Mouse (Mus musculus) hindbrain, embryonic 10.5 days (tissue): ENCODE measurements at regions not wholly inside any gene's neighbourhood (a gene's known extent, or its start where the extent isn't known, plus 50 kb on each side); places are given as distances from the start of the nearest gene placed in this dataset.
A peak's percentile ranks its signal among the peaks of the same experiment; 100 is the strongest.

ENCODE experiments used
- DNase-seq: peaks from one replicate; pipeline ENCODE4 v3.0.0-alpha.2; 2017; ENCODE audit warnings: low spot score
- H3K27ac ChIP-seq: fragments of 300-500 bp; sonication (generic); 2 replicates; pipeline ENCODE4 v1.5.1; 2016; ENCODE audit warnings: mild to moderate bottlenecking, moderate library complexity
- H3K27me3 ChIP-seq: fragments of 300-500 bp; sonication (generic); 2 replicates; pipeline ENCODE4 v1.6.1; 2016; ENCODE audit warnings: mild to moderate bottlenecking; ENCODE audit not compliant: poor library complexity, insufficient read depth, severe bottlenecking
- H3K36me3 ChIP-seq: fragments of 300-500 bp; sonication (generic); 2 replicates; pipeline ENCODE4 v1.6.1; 2016; ENCODE audit warnings: mild to moderate bottlenecking, moderate library complexity
- H3K4me1 ChIP-seq: fragments of 300-500 bp; sonication (generic); replicated peaks from 2 replicates; pipeline ENCODE4 v1.6.1; 2016; ENCODE audit warnings: mild to moderate bottlenecking
- H3K4me3 ChIP-seq: fragments of 300-500 bp; sonication (generic); 2 replicates; pipeline ENCODE4 v1.5.1; 2016; ENCODE audit warnings: mild to moderate bottlenecking, moderate library complexity
- H3K9me3 ChIP-seq: fragments of 300-500 bp; sonication (generic); 2 replicates; pipeline ENCODE4 v1.6.1; 2016; ENCODE audit warnings: mild to moderate bottlenecking, moderate library complexity
- WGBS: fragments of 180-500 bp; shearing (Covaris S2); methylation state at CpG from one replicate; pipeline ENCODE4 v1.1.7; 2016; 5-methylcytosine and 5-hydroxymethylcytosine counted together

GRCm38 (mm10) chrX:142516406-142517131 is 126.2 kb upstream of the Acsl4 start:
- H3K36me3 ChIP-seq = no peaks in the 10 kb centered on the region
- no peak for DNase-seq
- WGBS = 89% methylated on average over 5 of the region's 5 CpGs
- peaks cover 24% of the 10 kb centered on the region for H3K27me3 ChIP-seq
- H3K4me1 ChIP-seq = no peaks in the 10 kb centered on the region
- H3K9me3 ChIP-seq = no peaks in the 10 kb centered on the region
- H3K27ac ChIP-seq = no peak overlapping the region
- no peak overlapping the region for H3K4me3 ChIP-seq

GRCm38 (mm10) chrX:142517205-142517604 is 126.9 kb upstream of the Acsl4 start:
- H3K36me3 ChIP-seq = no peaks in the 10 kb centered on the region
- no peak overlapping the region for H3K4me3 ChIP-seq
- 87% methylated on average over 5 of the region's 5 CpGs for WGBS
- no peaks in the 10 kb centered on the region for H3K4me1 ChIP-seq
- H3K27ac ChIP-seq = no peak overlapping the region
- peaks cover 19% of the 10 kb centered on the region for H3K27me3 ChIP-seq
- DNase-seq = no peak
- H3K9me3 ChIP-seq = no peaks in the 10 kb centered on the region

- no peak overlapping the region for H3K4me3 ChIP-seq
- peaks cover 19% of the 10 kb centered on the region for H3K27me3 ChIP-seq
- no peaks in the 10 kb centered on the region for H3K36me3 ChIP-seq
- H3K4me1 ChIP-seq = no peaks in the 10 kb centered on the region
- DNase-seq = no peak
- H3K27ac ChIP-seq = no peak overlapping the region
- 89% methylated on average over 4 of the region's 4 CpGs for whole genome bisulfite sequencing
- no peaks in the 10 kb centered on the region for H3K9me3 ChIP-seq
Measured at GRCm38 (mm10) chrX:142521063-142521462, 130.7 kb upstream of the Acsl4 start.

GRCm38 (mm10) chrX:142526953-142527352 is 136.6 kb upstream of the Acsl4 start:
- WGBS = 27% methylated on average over 1 of the region's 1 CpGs
- peak; percentile 11 for DNase-seq
- peaks cover 9% of the 10 kb centered on the region; the same call in 1 of the 2 replicates for H3K27me3 ChIP-seq

GRCm38 (mm10) chrX:142529892-142530291 is 139.6 kb upstream of the Acsl4 start:
- 55% methylated on average over 7 of the region's 7 CpGs for WGBS
- Histone ChIP-seq H3K27ac (no peak overlapping the region), H3K36me3 (no peaks in the 10 kb centered on the region), H3K4me1 (no peaks in the 10 kb centered on the region), H3K27me3 (peaks cover 13% of the 10 kb centered on the region; the same call in 1 of the 2 replicates), H3K4me3 (no peak overlapping the region), H3K9me3 (no peaks in the 10 kb centered on the region)
- peak; percentile 8 for DNase-seq

More at GRCm38 (mm10) chrX:142526953-142527352, 136.6 kb upstream of the Acsl4 start:
- no peaks in the 10 kb centered on the region for H3K36me3 ChIP-seq
- H3K4me1 ChIP-seq = no peaks in the 10 kb centered on the region
- no peaks in the 10 kb centered on the region for H3K9me3 ChIP-seq
- H3K4me3 ChIP-seq = no peak overlapping the region
- H3K27ac ChIP-seq = no peak overlapping the region

- DNase-seq = peak; percentile 31
- peaks cover 26% of the 10 kb centered on the region; the same call in 1 of the 2 replicates for H3K27me3 ChIP-seq
- 39% methylated on average over 8 of the region's 8 CpGs for WGBS
- H3K36me3 ChIP-seq = no peaks in the 10 kb centered on the region
- no peaks in the 10 kb centered on the region for H3K9me3 ChIP-seq
- no peak overlapping the region for H3K4me3 ChIP-seq
- no peak overlapping the region for H3K27ac ChIP-seq
- no peaks in the 10 kb centered on the region for H3K4me1 ChIP-seq
Measured at GRCm38 (mm10) chrX:142534780-142535179, 144.4 kb upstream of the Acsl4 start.

- H3K4me3 ChIP-seq = no peak overlapping the region
- H3K27ac ChIP-seq = no peak overlapping the region
- H3K9me3 ChIP-seq = no peaks in the 10 kb centered on the region
- no peak for DNase-seq
- 100% methylated on average over 1 of the region's 1 CpGs for WGBS
- no peaks in the 10 kb centered on the region for H3K36me3 ChIP-seq
- no peaks in the 10 kb centered on the region for H3K4me1 ChIP-seq
- H3K27me3 ChIP-seq = peaks cover 25% of the 10 kb centered on the region; the same call in 1 of the 2 replicates
Measured at GRCm38 (mm10) chrX:142535540-142535939, 145.2 kb upstream of the Acsl4 start.

GRCm38 (mm10) chrX:142535954-142536353 is 145.3 kb upstream of the Tmem164 start:
- Histone ChIP-seq H3K4me1 (no peaks in the 10 kb centered on the region), H3K27me3 (peaks cover 25% of the 10 kb centered on the region; the same call in 1 of the 2 replicates), H3K4me3 (no peak overlapping the region), H3K36me3 (no peaks in the 10 kb centered on the region), H3K27ac (no peak overlapping the region), H3K9me3 (no peaks in the 10 kb centered on the region)
- DNase-seq = no peak
- WGBS = 88% methylated on average over 2 of the region's 2 CpGs

- no peak overlapping the region for H3K27ac ChIP-seq
- no peaks in the 10 kb centered on the region for H3K9me3 ChIP-seq
- H3K36me3 ChIP-seq = no peaks in the 10 kb centered on the region
- 88% methylated on average over 5 of the region's 5 CpGs for WGBS
- no peak for DNase-seq
- H3K27me3 ChIP-seq = peaks cover 29% of the 10 kb centered on the region
- H3K4me1 ChIP-seq = no peaks in the 10 kb centered on the region
- H3K4me3 ChIP-seq = no peak overlapping the region
Measured at GRCm38 (mm10) chrX:142537259-142537963, 143.8 kb upstream of the Tmem164 start.

GRCm38 (mm10) chrX:142540264-142540663 is 140.9 kb upstream of the Tmem164 start:
- Histone ChIP-seq H3K27ac (no peak overlapping the region), H3K36me3 (no peaks in the 10 kb centered on the region), H3K4me1 (no peaks in the 10 kb centered on the region), H3K27me3 (peaks cover 42% of the 10 kb centered on the region), H3K4me3 (no peak overlapping the region), H3K9me3 (no peaks in the 10 kb centered on the region)
- peak; percentile 62 for DNase-seq
- 14% methylated on average over 7 of the region's 7 CpGs for WGBS

GRCm38 (mm10) chrX:142552196-142552595 is 129.0 kb upstream of the Tmem164 start:
- Histone ChIP-seq H3K27ac (no peak overlapping the region), H3K4me1 (no peaks in the 10 kb centered on the region), H3K36me3 (no peaks in the 10 kb centered on the region), H3K27me3 (peaks cover 18% of the 10 kb centered on the region), H3K4me3 (no peak overlapping the region), H3K9me3 (no peaks in the 10 kb centered on the region)
- WGBS = 78% methylated on average over 4 of the region's 4 CpGs
- no peak for DNase-seq

- DNase-seq = peak; percentile 9
- no peaks in the 10 kb centered on the region for H3K9me3 ChIP-seq
- no peaks in the 10 kb centered on the region for H3K36me3 ChIP-seq
- H3K27me3 ChIP-seq = peaks cover 22% of the 10 kb centered on the region
- no peak overlapping the region for H3K4me3 ChIP-seq
- H3K27ac ChIP-seq = no peak overlapping the region
- no peaks in the 10 kb centered on the region for H3K4me1 ChIP-seq
- 30% methylated on average over 5 of the region's 5 CpGs for WGBS
Measured at GRCm38 (mm10) chrX:142554161-142554560, 127.0 kb upstream of the Tmem164 start.

GRCm38 (mm10) chrX:142557496-142557895 is 123.7 kb upstream of the Tmem164 start:
- Histone ChIP-seq H3K36me3 (no peaks in the 10 kb centered on the region), H3K27ac (no peak overlapping the region), H3K4me1 (no peaks in the 10 kb centered on the region), H3K4me3 (no peak overlapping the region), H3K9me3 (no peaks in the 10 kb centered on the region), H3K27me3 (peaks cover 36% of the 10 kb centered on the region)
- DNase-seq = no peak
- WGBS = 87% methylated on average over 5 of the region's 5 CpGs
